Mouse (Mus musculus) c-Kit-positive CD71-negative TER-119-negative erythroid progenitor cells, embryonic 14.5 days (primary cell): ENCODE data around the gene Hes6.

Experiments
- DNase-seq: peaks from one replicate; pipeline ENCODE4 v3.0.0-alpha.2; 2013; ENCODE audit warnings: low read depth

Hes6 gene

DNA sequence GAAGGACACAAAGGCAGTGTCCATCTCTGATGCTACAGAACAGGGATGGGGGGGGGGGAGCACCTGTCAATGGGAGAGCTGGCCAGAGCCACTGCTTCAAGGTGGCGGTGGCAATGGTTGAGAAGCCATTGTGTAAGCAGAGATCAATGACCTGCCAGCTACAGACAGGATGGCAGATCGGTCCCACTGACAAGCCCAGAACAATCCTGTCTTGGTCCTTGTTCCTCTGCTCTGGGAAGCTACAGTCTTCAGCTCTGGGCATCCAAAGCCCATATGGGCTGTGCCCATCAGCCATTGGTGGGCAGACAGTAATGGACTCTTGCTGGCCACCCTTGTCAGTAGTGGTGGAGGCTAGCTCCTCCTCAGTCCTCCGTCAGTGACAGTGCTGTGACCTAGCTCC, 28.0 kb upstream of the Hes6 start:
- no peak for DNase-seq

DNA sequence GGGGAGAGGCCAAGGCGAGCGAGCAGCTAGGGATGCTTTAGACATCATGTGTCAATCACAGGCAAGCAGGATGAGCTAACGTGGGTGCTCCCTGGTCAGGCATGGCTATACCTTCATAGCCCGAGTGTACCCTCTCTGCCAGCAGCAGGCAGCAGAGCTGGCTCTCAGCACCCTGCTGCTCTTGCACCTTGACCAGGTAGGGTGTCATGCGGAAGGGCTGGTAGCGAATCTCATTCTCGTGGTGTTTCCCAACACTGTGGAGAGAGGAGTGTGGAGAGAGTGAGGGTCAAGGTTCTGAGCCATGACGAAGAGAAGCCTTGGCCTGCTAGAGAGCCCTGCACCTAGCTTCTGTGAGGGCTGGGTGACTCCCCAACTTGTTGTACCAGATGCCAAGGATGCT, 25.9 kb upstream of the Hes6 start:
- no peak for DNase-seq

- no peak for DNase-seq
These were observed 23.7 kb upstream of the Hes6 start for GRCm38 (mm10) chr1:91437573-91437972.

GRCm38 (mm10) chr1:91437083-91437400, 23.2 kb upstream of the Hes6 start:
- no peak for DNase-seq

DNA sequence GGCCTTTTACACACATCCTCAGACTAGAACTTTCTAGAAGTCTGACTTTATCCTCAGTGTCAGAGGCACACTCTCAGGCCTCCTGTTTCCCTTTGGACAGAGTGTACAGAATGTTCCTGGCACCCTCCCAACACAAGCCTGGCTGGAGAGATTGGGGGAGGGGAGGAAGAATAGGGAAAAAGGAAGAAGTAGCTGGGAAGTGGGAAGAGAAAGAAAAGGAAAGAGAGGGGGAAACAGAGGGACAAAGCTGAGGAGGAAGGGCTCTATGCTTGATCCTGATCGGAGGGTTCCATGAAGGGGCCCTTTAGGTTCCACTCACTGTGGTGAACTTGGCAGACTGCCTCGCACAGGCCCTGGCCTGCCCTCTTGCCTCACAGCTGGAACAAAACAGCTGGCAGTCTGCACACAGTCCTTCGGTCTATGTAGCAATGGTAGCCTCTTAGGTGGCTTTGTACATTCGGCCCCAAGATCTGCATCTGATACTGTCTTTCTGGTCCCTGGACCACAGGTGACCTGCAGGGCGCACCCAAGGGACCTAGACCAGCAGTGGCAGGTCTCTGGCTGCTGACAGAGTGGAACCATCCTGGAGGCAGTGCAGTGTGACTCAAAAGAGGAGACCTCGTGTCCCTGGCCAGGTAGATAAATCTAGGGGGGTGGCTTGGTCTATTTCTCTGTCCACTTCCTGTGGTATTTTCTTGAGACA, 22.7 kb upstream of the Hes6 start:
- no peak for DNase-seq

DNA sequence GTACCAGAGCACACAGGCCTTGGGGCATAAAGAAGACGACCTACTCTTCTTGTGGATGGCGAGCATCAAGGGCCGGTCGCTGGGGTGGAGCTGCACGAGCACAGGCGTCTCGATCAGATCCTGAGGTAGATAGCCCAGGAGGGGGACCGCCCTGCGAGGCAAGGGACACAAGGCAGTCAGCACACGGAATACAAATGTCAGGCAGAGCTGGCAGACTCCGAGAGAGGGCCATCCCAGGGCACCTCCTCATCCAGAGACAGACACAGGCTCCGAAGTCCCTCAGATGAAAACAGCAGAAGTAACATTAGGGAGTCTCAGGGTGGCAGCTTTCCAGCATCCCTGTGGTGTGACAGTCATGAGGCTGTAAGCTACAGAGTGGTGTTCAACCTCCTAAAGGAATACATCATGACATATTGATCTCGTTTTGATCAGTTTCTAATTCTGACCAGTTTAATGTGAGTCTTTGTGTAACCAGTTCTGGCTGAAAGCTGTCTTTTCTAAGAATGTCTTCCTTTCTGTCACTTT, 21.8 kb upstream of the Hes6 start:
- no peak for DNase-seq

DNA sequence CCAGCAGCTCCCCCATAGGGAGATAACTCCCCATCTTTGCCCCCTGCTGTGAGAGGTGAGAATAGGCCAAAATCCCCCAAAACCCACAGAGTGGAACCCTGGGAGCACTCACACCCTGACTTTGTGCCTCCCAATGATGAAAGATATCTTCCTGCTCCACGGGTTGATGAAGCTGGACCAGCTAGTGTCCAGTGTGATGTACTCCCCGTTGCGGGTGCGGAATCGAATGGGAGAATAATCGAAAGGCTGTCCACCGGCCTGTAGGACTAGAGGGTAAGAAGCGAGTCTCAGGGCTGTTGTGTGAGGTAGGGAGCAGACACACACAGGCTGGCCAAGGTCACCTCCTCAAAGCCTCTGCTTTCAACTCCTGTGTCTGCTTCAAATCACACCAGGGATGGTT, 21.1 kb upstream of the Hes6 start:
- no peak for DNase-seq

GRCm38 (mm10) chr1:91430761-91431160, 16.9 kb upstream of the Hes6 start:
- no peak for DNase-seq

GRCm38 (mm10) chr1:91429212-91429611, 15.4 kb upstream of the Hes6 start:
- no peak for DNase-seq

DNA sequence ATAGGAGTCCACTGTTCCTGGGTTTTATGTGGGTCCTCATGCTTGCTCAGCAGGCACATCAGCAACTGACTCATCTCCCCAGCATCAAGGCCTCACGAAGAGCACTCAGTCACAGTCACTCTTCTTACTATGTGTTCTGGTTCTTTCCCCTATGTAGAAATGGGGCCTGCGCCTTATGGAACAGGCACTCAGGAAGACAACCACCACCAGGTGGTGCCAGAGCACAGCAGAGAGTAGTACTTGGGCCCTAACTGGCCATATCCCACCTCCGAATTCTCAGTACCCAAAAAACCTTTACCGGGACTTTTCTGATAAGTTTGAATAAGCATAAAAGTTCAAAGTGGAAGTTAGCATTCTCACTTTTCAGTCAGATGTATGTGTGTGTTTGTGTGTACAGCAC, 14.8 kb upstream of the Hes6 start:
- DNase-seq, result peak; percentile 68

- no peak for DNase-seq
These were observed 12.6 kb upstream of the Hes6 start for GRCm38 (mm10) chr1:91426397-91426796.

- DNase-seq, result no peak
These were observed 6.8 kb upstream of the Hes6 start for GRCm38 (mm10) chr1:91420601-91421065.

- DNase-seq, result no peak
These were observed 6.2 kb upstream of the Hes6 start for GRCm38 (mm10) chr1:91419862-91420600.

GRCm38 (mm10) chr1:91417991-91418390, 4.2 kb upstream of the Hes6 start:
- DNase-seq, result no peak

DNA sequence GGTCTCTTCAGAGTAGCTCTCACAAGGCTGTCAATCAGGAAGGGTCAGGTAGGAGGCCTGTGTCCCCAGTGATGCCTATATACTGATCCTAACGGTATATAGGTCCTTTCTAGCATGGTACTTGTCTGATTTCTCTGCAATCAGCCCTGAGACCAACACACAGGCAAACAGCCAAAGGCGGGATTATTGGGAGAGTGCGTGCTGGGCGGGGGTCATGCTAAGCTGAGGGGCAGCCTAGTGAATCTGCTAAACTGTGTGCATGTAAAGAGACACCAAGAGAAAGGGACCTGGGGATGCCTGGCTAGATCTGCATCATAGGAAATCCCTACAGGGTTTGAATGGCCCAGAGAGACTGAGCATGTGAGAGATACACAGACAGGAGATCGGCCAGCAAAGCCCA, 1.5 kb upstream of the Hes6 start:
- DNase-seq, result no peak

- no peak for DNase-seq
These were observed 1.1 kb upstream of the Hes6 start for GRCm38 (mm10) chr1:91414903-91415302.

DNA sequence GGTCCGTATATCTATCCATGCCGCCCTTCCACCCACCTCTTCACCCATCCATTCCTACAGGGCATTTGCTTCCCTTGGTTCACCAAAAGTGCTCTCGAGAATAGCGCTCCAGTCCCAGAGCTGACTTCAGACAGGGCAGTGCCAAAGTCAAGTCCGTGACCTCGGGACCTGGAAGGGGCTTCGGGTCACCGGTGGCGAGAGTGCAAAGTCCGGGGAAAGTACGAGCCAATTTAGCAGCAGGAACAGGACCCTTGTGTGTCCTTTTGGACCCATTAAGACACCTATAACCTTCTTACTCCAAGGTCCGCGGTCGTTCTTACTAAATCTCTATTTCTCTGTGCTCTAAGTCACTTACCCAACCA, 321 bp downstream of the Hes6 start:
- peak; percentile 23 for DNase-seq

- DNase-seq, result peak; percentile 90
These were observed 770 bp downstream of the Hes6 start for GRCm38 (mm10) chr1:91413030-91413506.

DNA sequence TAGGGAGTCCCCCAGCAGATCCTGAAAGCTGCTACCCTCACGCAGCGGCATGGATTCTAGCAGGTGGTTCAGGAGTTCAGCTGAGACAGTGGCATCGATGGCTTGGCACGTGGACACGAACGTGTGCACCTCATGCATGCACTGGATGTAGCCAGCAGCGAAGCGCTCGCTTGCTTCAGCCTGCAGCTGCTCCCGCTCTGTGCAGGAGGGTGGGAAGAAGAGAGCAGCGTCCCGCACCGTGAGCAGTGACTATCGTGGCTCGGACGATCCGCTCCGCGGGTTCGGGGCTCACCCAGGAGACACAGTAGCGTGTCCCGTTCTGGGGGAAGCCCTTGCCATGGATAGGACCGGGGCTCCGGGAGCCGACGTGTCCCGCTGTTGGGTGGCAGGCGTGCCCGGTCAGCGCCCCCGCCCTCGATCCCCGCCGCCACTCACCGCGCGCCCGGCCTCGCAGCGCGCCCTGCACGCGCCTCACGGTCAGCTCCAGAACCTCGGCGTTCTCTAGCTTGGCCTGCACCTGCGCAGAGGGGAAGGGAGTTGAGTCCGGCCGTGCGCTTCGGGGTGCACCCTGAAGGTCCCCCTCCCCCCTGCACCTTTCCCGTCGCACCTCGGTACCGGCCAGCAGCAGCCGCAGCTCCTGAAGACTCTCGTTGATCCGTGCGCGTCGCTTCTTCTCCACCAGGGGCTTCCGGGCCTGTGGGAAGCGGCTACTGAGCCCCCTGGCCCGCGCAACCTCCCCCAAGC, 1.4 kb downstream of the Hes6 start:
- no peak for DNase-seq

DNA sequence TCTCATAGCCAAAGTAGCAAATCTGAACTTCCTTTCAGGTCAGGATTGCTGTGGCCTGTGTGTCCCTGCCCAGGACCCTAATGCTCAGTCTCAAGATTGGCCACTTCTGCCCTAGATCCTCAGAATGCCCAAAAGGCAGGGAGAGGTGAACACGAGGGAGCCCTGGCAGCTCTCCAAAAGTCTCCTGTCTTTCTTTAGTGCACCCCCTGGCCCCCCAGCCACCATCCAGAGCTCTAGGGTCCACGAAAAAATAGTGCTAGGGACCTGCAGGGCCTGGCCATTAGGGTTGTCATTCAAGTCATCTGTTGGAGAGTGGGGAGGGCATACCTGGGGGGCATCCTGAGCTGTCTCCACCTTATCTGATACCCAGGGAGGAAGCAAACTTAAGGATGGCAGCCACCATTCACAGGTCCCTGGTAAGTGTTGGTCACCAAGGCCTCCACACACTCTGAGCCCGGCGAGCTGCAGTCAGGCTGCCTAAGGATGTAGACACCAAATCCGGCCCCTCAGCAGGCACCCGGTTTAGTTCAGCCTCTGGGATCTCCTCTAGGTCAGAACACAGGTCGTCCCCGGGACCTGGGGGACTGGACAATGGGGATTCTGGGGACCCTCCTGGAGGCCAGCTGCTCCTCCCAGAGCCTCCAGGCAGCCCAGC, 2.1 kb downstream of the Hes6 start:
- DNase-seq, result no peak

DNA sequence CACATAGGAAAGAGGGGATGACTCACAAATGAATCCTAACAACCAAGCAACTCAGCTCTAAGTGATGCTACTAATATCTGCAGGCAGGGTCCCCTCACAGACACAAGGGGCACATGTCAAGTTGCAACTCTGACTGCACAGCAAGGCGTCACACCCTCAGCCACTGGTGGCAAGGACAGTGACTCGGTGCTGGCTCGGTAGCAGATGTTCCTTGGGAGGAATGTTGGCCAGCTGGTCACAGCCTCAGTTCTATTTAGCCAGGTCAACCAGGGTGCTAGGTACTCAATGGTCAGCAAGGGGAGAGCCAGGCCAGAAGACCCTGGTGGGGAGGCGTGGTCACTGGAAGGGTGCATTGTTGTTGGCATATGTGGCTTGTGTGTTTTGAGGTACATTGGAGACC, 6.0 kb downstream of the Hes6 start:
- no peak for DNase-seq
